Mouse (Mus musculus): Measurements from ENCODE around the gene Olfr1454.

DNA sequence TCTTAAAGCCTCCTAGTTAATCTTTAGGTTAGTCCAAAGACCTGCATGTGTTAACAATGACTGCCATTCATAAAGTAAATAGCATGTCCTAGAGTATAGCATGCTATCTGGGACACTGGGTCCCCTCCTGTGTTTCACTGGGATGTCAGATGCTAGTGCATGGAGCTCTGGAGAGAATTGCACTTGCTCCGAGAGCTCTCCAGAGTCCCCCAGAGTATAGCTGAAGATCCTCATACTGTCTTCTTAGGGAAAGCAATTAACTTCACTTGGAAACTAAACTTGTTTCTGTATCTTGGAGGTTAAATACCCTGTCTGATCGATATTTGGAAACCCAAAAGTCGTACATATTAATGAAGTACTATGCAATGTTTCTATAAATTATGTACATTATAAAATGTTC, 46.3 kb downstream of the Olfr1454 start, which contains the start of gene Olfr1458:
- no peak for TF ChIP-seq CTCF (IDR thresholded peaks at IDR 0.05; ENCODE audit: low read depth)
- no peak for TF ChIP-seq EP300 (IDR thresholded peaks at IDR 0.05; ENCODE audit: low read depth)

Data from liver, embryonic 14.5 days (tissue).